Mouse (Mus musculus) gastrocnemius, postnatal 36 days (tissue): Measurements from ENCODE around the gene Lipf. TPM values are rescaled to one million over a fixed set of nuclear protein-coding genes. Genes with fewer than 3 reads are reported as not detected.

ENCODE experiments used
- DNase-seq, 2 experiments: peaks; one replicate each; pipeline ENCODE4 v3.0.0; 2022
- intact Hi-C: fragments of 180-260 bp; cut with DNase I; formaldehyde crosslinking; loops from one replicate; pipeline ENCODE4 v1.15.1; 2025
- long read RNA-seq, 2 experiments: library from polyadenylated mRNA; stranded (forward); transcript quantifications; one replicate each; pipeline ENCODE4 v2.0.0; 2021
- total RNA-seq, 2 experiments: library from RNA; stranded (reverse); gene quantifications; 2 replicates each; pipeline ENCODE4 v1.2.3; 2021

The Lipf gene
- not detected for total RNA-seq
- long read RNA-seq, experiment 1: 0 reads
- long read RNA-seq, experiment 2: 0 reads

DNA sequence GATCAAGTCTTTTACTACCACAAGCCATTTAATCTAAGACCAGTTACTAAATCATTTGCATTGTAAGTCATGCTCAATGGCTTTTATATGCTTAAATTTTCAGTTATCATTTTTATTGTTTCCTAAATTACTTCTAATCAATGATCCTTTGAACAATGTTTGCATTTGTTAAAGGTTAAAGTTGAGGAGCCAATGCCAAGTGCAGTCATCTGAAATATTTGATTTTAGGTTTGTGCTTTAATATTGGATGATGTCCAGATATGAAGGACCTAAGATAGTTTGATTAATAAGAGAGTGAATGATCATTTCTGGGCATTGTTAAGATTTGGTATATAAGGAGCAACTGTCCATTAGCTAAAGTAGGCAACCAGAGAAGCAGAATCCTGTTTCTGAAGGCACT is at the start of gene Lipf:
TSS of gene Lipf (plus strand) at position 301 of the 400 bp plus-strand sequence.
- intact Hi-C loops: no loop called here
- DNase-seq: no peak

DNA sequence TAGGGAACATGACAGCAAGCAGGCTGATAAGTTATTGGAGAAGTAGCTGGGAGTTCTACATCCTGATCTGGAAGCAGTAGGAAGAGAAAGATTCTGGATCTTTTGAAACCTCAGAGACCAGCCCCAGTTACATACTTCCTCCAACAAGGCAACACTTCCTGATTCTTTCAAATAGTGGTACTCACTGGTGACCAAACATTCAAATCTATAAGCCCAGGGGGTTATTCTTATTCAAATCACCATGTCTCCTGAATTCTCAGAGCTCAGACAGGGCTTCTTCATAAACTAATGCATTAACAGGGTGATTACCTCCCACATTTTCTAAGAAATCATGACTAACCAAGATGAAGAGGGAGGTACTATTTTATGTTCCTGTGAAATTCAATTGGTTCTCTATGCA is 36.9 kb upstream of the Lipf start:
- intact Hi-C loops: no loop called here
- DNase-seq: no peak

DNA sequence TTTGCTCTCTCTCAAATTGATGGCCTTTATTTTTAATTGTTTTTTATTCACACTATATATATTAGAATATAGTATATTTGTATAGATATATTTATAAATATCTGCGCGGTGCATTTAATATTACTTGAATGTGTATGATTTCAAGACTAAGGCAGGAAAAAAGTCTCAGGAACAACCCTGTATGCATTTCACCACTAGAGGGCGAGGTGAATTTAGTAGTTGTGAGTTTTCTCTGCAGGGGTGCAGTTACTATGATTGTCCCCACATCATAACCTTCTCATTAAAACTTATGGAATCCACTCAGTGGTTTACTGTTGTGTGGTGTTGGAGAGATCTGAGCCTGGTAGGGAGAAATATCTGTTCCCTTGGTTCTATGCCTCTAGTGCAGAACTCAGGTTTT is 18.0 kb downstream of the Lipf start:
- DNase-seq: no peak
- intact Hi-C loops: no loop called here

DNA sequence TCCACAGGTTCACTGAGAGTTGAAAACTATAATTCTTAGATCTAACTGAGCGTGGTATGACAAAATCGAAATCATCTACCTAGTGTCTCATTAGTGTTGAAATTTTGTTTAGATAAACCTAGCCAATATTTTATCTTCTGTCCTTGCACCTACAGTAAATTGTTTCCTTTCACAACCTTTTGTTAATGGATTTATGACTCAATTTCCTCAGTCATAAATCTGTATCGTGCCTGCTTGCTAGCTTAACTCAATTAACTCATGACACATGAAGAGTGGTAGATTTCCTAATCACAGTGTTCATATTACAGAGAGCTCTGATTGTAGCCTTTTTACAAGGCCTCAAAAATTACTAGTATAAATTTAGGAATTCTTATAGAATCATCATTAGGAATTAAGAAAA is 22.1 kb downstream of the Lipf start:
- intact Hi-C loops: no loop called here
- DNase-seq: no peak

DNA sequence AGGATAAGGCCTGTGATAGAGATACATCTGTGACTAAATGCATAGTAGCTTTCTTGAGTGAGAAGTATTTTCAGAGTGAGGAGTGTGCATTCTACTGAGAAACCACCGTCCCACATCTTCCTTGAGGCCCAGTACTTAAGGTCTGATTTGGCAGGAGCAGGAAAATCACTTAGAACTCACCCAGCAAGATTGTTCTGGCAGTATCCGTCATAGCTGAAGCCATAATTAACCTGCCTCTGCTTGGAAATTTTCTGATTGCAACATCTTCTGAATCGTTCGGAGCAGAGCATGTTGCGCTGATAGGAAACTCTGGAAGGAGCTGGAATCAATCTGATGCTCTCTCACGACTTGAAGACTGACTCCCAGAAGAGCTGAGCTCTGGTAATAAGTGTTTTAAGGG is 47.0 kb downstream of the Lipf start, which contains the start of gene Lipk:
TSS of gene Lipk (plus strand) at position 289 of the 400 bp plus-strand sequence.
- intact Hi-C loops: no loop called here
- no peak for DNase-seq

DNA sequence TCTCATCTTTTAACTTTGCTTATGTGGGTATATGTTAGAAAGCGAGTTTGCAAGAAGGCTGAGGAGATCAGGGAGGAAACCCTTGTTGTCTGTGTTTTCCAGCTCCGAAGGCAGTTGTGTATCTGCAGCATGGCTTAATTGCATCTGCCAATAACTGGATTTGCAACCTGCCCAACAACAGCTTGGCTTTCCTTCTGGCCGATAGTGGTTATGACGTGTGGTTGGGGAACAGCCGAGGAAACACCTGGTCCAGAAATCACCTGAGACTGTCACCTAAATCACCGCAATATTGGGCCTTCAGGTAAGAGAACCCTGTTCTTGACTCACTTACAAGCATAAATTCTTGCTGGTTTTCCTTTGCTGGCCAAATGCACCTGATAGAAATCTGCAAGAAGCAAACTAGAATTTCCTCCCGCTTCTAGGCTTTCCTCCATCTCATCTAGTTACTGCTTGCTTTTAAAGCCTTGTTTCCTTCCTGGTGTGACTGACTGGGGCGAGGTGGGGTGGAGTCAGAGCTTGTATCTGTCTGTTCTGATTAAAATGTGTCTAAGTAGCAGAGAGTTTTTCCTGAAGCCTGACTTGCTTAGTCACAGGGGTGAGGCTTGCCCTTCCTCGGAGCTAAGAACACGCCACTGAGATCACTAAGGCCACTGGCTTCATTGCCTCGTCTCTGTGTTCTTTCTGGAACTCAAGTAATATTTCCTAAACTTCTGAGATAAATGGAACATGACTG is 60.6 kb downstream of the Lipf start:
- intact Hi-C loops: no loop called here

DNA sequence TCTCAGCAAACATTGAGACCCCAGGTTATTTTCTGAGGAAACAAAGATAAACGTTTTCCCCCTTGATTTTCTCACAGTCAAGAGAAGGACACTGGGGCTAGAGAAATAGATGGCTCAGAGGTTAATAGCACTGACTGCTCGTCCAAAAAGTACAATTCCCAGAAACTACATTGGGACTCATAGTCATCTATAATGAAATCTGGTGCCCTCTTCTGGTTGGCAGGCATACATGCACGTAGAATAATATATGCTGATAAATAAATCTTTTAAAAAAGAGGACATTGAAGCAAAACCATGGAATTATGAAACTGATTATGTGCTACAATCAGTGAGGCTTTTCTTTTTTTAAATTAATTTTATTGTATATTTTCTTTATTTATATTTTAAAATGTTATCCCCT is 61.8 kb downstream of the Lipf start:
- no peak for DNase-seq
- intact Hi-C loops: no loop called here

More for the DNA sequence above, 60.6 kb downstream of the Lipf start:
- DNase-seq: no peak

Other genes with a start within 250 kb of the Lipf start
- not detected for gene Lipo2, start 209.8 kb upstream of the Lipf start, total RNA-seq
- gene Lipo3, start 199.2 kb upstream of the Lipf start, total RNA-seq: 1 to 10 TPM; 4.3 to 4.6 TPM
- not detected for gene Lipo1, start 173.7 kb upstream of the Lipf start, total RNA-seq
- gene Lipk, start 47.1 kb downstream of the Lipf start, total RNA-seq: not detected
- gene Lipn, start 106.2 kb downstream of the Lipf start, total RNA-seq: not detected
- gene Lipm, start 139.7 kb downstream of the Lipf start, total RNA-seq: not detected
- gene Ankrd22, start 204.9 kb downstream of the Lipf start, total RNA-seq: not detected
- under 1 TPM; 0.79 TPM for gene Stambpl1, start 231.0 kb downstream of the Lipf start, total RNA-seq